Mouse (Mus musculus) left cerebral cortex, adult 11 months (tissue): ENCODE measurements around the gene Gm1993.
"Not testable (repeated sequence)": the region's sequence is repeated elsewhere in the genome, so short reads cannot be mapped to it uniquely, and the experiment has no call there.

Experiments
- DNase-seq: peaks from one replicate; pipeline ENCODE4 v3.0.0; 2022; ENCODE audit warnings: low spot score

The Gm1993 gene

GRCm38 (mm10) chrX:25570352-25570751 is at the start of gene Gm1993:
TSS of gene Gm1993 (minus strand) at chrX:25570452.
- not testable (repeated sequence) for DNase-seq
